ENCODE assay signal across 8 mouse cellular contexts in genomic region chr16:45159389-45159716, GRCm38 (mm10). TPM values are rescaled to one million over a fixed set of nuclear protein-coding genes. Genes with fewer than 3 reads are reported as not detected.
DNase-seq lines count a peak whose midpoint lies in the region; ATAC-seq and TF ChIP-seq lines count a peak whose summit lies in the region.

No protein-coding gene starts in this region.

- H3K9ac ChIP-seq in embryonic facial prominence, embryonic 12.5 days: peak overlapping the region; percentile 88
- peak overlapping the region; percentile 94 for H3K9ac ChIP-seq in intestine, embryonic 16.5 days (ENCODE audit: low read depth, low read length)
- H3K9ac ChIP-seq in neural tube, embryonic 14.5 days (replicated peaks; ENCODE audit: low read depth, low read length): peak overlapping the region; percentile 70

- TF ChIP-seq CTCF in lung, adult 2 months (IDR thresholded peaks at IDR 0.05; ENCODE audit: insufficient read depth, low read length): no peak

- peaks cover 11% of the 10 kb centered on the region for H3K4me1 ChIP-seq in lung, adult 2 months (ENCODE audit: control insufficient read depth, insufficient read depth, low read length)
- H3K4me1 ChIP-seq in embryonic facial prominence, embryonic 12.5 days: peaks cover 17% of the 10 kb centered on the region
- H3K4me1 ChIP-seq in intestine, embryonic 16.5 days (ENCODE audit: control insufficient read depth, insufficient read depth, low read length): peaks cover 4% of the 10 kb centered on the region; the same call in 1 of the 2 replicates
- H3K4me1 ChIP-seq in neural tube, embryonic 14.5 days (ENCODE audit: control insufficient read depth, insufficient read depth, low read length): peaks cover 21% of the 10 kb centered on the region

- WGBS in lung, adult 2 months: under 1% methylated on average over 11 of the region's 11 CpGs
- WGBS in embryonic facial prominence, embryonic 12.5 days: 6% methylated on average over 11 of the region's 11 CpGs
- 3% methylated on average over 11 of the region's 11 CpGs for WGBS in intestine, embryonic 16.5 days
- WGBS in neural tube, embryonic 14.5 days: 8% methylated on average over 11 of the region's 11 CpGs

- ATAC-seq in embryonic facial prominence, embryonic 12.5 days (ENCODE audit: insufficient number of reproducible peaks, insufficient read depth, low FRiP score, low TSS enrichment): no peak
- ATAC-seq in intestine, embryonic 16.5 days: no peak
- no peak for ATAC-seq in neural tube, embryonic 14.5 days (ENCODE audit: low read depth)

- 0 out of 2 replicates have a peak, but pooled peaks cover 3% of the 10 kb centered on the region for H3K36me3 ChIP-seq in embryonic facial prominence, embryonic 12.5 days
- no peaks in the 10 kb centered on the region for H3K36me3 ChIP-seq in intestine, embryonic 16.5 days (ENCODE audit: control insufficient read depth, insufficient read depth, low read length)
- peaks cover 3% of the 10 kb centered on the region for H3K36me3 ChIP-seq in neural tube, embryonic 14.5 days (ENCODE audit: control insufficient read depth, insufficient read depth, low read length)

- H3K27me3 ChIP-seq in embryonic facial prominence, embryonic 12.5 days: no peaks in the 10 kb centered on the region
- no peaks in the 10 kb centered on the region for H3K27me3 ChIP-seq in intestine, embryonic 16.5 days (replicated peaks; ENCODE audit: control insufficient read depth, insufficient read depth, low read length)
- no peaks in the 10 kb centered on the region for H3K27me3 ChIP-seq in neural tube, embryonic 14.5 days (ENCODE audit: control insufficient read depth, insufficient read depth, low read length)

- TF ChIP-seq POLR2A in lung, adult 2 months (IDR thresholded peaks at IDR 0.05; ENCODE audit: borderline replicate concordance, extremely low read depth, low read depth, low read length): no peak

- H3K27ac ChIP-seq in embryonic facial prominence, embryonic 12.5 days: peak overlapping the region; percentile 85
- H3K27ac ChIP-seq in intestine, embryonic 16.5 days (ENCODE audit: low read length): peak overlapping the region; percentile 94
- peak overlapping the region; percentile 85 for H3K27ac ChIP-seq in neural tube, embryonic 14.5 days (ENCODE audit: low read depth, low read length)

- peak overlapping the region; percentile 96 for H3K4me3 ChIP-seq in lung, adult 2 months (replicated peaks; ENCODE audit: extremely low read depth, low read depth, low read length)
- H3K4me3 ChIP-seq in embryonic facial prominence, embryonic 12.5 days: peak overlapping the region; percentile 93
- H3K4me3 ChIP-seq in intestine, embryonic 16.5 days (ENCODE audit: low read length): peak overlapping the region; percentile 93
- peak overlapping the region; percentile 62 for H3K4me3 ChIP-seq in neural tube, embryonic 14.5 days (ENCODE audit: low read depth, low read length)

- DNase-seq in lung, adult 2 months: no peak
- no peak for DNase-seq in lung, postnatal 25 days (ENCODE audit: low spot score)
- DNase-seq in thymus, postnatal 14 days: no peak
- DNase-seq in left cerebral cortex, adult 11 months (ENCODE audit: low spot score): no peak
- no peak for DNase-seq in left cerebral cortex, adult 8-10 months (ENCODE audit: low spot score in 2 of 2)

- no peaks in the 10 kb centered on the region for H3K9me3 ChIP-seq in embryonic facial prominence, embryonic 12.5 days
- no peaks in the 10 kb centered on the region for H3K9me3 ChIP-seq in intestine, embryonic 16.5 days (ENCODE audit: control insufficient read depth, low read length)
- no peaks in the 10 kb centered on the region for H3K9me3 ChIP-seq in neural tube, embryonic 14.5 days (ENCODE audit: control insufficient read depth, low read length)

- H3K4me2 ChIP-seq in embryonic facial prominence, embryonic 12.5 days (replicated peaks): peak overlapping the region; percentile 63
- peak overlapping the region; percentile 64 for H3K4me2 ChIP-seq in intestine, embryonic 16.5 days (ENCODE audit: low read depth, low read length)
- peak overlapping the region; percentile 68 for H3K4me2 ChIP-seq in neural tube, embryonic 14.5 days (ENCODE audit: low read depth, low read length)

RNA-seq across cellular contexts. Expression of gene Atg3, which starts 0.8 kb away (rescaled TPM):
- polyA plus RNA-seq in lung, adult 2 months (2012; rRNA removed): 18.5 and 28.1 TPM in 2 replicates
- 36.0 and 36.5 TPM in 2 replicates for polyA plus RNA-seq in embryonic facial prominence, embryonic 12.5 days (2016; fragmentation: Nextera tagmentation; extraction: Ambion mirVana)
- 37.4 and 41.4 TPM in 2 replicates for polyA plus RNA-seq in intestine, embryonic 16.5 days (2015; fragmentation: Nextera tagmentation; extraction: Ambion mirVana)
- 51.5 and 55.7 TPM in 2 replicates for polyA plus RNA-seq in neural tube, embryonic 14.5 days (2014; fragmentation: Nextera tagmentation; extraction: Ambion mirVana)
- 10 to 100 TPM; 42.9 to 46.0 (median 45.4) TPM for total RNA-seq in left cerebral cortex, adult 8-10 months (2022)

RNA-seq across cellular contexts. Expression of gene Slc35a5, which starts 0.8 kb away (rescaled TPM):
- polyA plus RNA-seq in lung, adult 2 months (2012; rRNA removed): 11.6 and 18.9 TPM in 2 replicates
- polyA plus RNA-seq in embryonic facial prominence, embryonic 12.5 days (2016; fragmentation: Nextera tagmentation; extraction: Ambion mirVana): 13.9 and 15.4 TPM in 2 replicates
- 26.4 and 28.2 TPM in 2 replicates for polyA plus RNA-seq in intestine, embryonic 16.5 days (2015; fragmentation: Nextera tagmentation; extraction: Ambion mirVana)
- 36.8 and 43.9 TPM in 2 replicates for polyA plus RNA-seq in neural tube, embryonic 14.5 days (2014; fragmentation: Nextera tagmentation; extraction: Ambion mirVana)
- 10 to 100 TPM; 47.0 to 60.6 (median 52.4) TPM for total RNA-seq in left cerebral cortex, adult 8-10 months (2022)
